Mouse (Mus musculus) midbrain, postnatal 0 days (tissue): ENCODE measurements around the gene Tecpr1. TPM values are rescaled to one million over a fixed set of nuclear protein-coding genes. Genes with fewer than 3 reads are reported as not detected.

Source experiments
- ATAC-seq: fragments of 200-750 bp; cut with Nextera tagmentation; 2 replicates; pipeline ENCODE4 v1.8.0; 2017; ENCODE audit warnings: moderate number of reproducible peaks, mild to moderate bottlenecking, moderate TSS enrichment, moderate library complexity; ENCODE audit not compliant: low FRiP score
- DNase-seq: peaks from one replicate; pipeline ENCODE4 v3.0.0-alpha.2; 2015; ENCODE audit warnings: low spot score
- H3K27ac ChIP-seq: fragments of 300-500 bp; sonication (generic); 2 replicates; pipeline ENCODE4 v1.5.1; 2014; ENCODE audit warnings: low read depth, mild to moderate bottlenecking, low read length, mixed read lengths
- H3K27me3 ChIP-seq: fragments of 300-500 bp; sonication (generic); 2 replicates; pipeline ENCODE4 v1.6.1; 2014; ENCODE audit warnings: low read length, control low read depth, mixed read lengths; ENCODE audit not compliant: insufficient read depth
- H3K36me3 ChIP-seq: fragments of 300-500 bp; sonication (generic); 2 replicates; pipeline ENCODE4 v1.6.1; 2014; ENCODE audit warnings: low read length, control low read depth, mixed read lengths; ENCODE audit not compliant: insufficient read depth
- H3K4me1 ChIP-seq: fragments of 300-500 bp; sonication (generic); 2 replicates; pipeline ENCODE4 v1.6.1; 2014; ENCODE audit warnings: mild to moderate bottlenecking, control low read depth, antibody characterized with exemption, low read length, mixed read lengths; ENCODE audit not compliant: insufficient read depth
- H3K4me2 ChIP-seq: fragments of 300-500 bp; sonication (generic); 2 replicates; pipeline ENCODE4 v1.6.1; 2014; ENCODE audit warnings: low read depth, mild to moderate bottlenecking, low read length, mixed read lengths; ENCODE audit not compliant: poor library complexity, severe bottlenecking
- H3K4me3 ChIP-seq: fragments of 300-500 bp; sonication (generic); 2 replicates; pipeline ENCODE4 v1.5.1; 2014; ENCODE audit warnings: low read depth, mild to moderate bottlenecking, low read length, moderate library complexity
- H3K9ac ChIP-seq: fragments of 300-500 bp; sonication (generic); replicated peaks from 2 replicates; pipeline ENCODE4 v1.6.1; 2014; ENCODE audit warnings: mild to moderate bottlenecking, low read length, moderate library complexity, mixed read lengths; ENCODE audit not compliant: poor library complexity, severe bottlenecking
- H3K9me3 ChIP-seq: fragments of 300-500 bp; sonication (generic); 2 replicates; pipeline ENCODE4 v1.6.1; 2016; ENCODE audit warnings: low read length, control low read depth
- CTCF ChIP-seq: IDR thresholded peaks from 2 replicates; pipeline ENCODE4 v1.5.1; 2016; ENCODE audit warnings: antibody characterized with exemption, mild to moderate bottlenecking
- WGBS: fragments of 180-500 bp; shearing (Covaris S2); extraction: QIAGEN DNeasy Blood & Tissue Kit; methylation state at CpG from one replicate; pipeline ENCODE4 v1.1.7; 2014; 5-methylcytosine and 5-hydroxymethylcytosine counted together
- polyA plus RNA-seq: library from polyadenylated mRNA; unstranded; fragments of >200 nt; fragmentation: Nextera tagmentation; extraction: Ambion mirVana; gene quantifications from 2 replicates; pipeline ENCODE4 v1.2.1, GENCODE M21; 2015
- total RNA-seq: library from RNA; depleted of rRNA; stranded (reverse); fragments of >200 nt; gene quantifications from 2 replicates; pipeline ENCODE4 v1.2.3, GENCODE M21; 2014

Gene Tecpr1
- total and polyA plus RNA-seq, 2 experiments from 2014 or later, result 37.3 to 65.4 TPM

DNA sequence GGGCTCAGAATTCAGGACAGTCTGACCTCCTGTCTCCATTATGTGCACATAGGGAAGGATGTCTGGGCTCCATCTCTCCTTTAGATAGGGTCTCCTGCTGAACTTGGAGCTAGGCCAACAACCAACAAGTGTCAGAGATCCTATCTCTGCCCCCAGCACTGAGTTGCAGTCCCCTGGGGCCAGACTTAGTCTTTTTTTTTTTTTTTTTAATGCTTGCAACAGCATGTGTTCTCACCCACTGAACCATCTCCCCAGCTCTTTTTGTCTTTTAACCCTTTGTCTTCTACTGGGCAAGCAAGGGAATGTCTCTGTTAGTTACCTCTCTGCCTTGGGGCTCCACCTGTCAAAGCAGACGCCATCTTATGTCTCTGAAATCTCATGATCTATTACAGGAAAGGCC is 15.6 kb upstream of the Tecpr1 start:
- Histone ChIP-seq H3K27me3 (no peaks in the 10 kb centered on the region), H3K4me3 (no peak overlapping the region), H3K4me2 (no peak overlapping the region), H3K4me1 (no peaks in the 10 kb centered on the region), H3K36me3 (no peaks in the 10 kb centered on the region), H3K9ac (no peak overlapping the region), H3K27ac (no peak overlapping the region), H3K9me3 (no peaks in the 10 kb centered on the region)
- DNase-seq (no peak), ATAC-seq (no peak)
- 82% methylated on average over 1 of the region's 1 CpGs for WGBS
- TF ChIP-seq CTCF, result no peak

DNA sequence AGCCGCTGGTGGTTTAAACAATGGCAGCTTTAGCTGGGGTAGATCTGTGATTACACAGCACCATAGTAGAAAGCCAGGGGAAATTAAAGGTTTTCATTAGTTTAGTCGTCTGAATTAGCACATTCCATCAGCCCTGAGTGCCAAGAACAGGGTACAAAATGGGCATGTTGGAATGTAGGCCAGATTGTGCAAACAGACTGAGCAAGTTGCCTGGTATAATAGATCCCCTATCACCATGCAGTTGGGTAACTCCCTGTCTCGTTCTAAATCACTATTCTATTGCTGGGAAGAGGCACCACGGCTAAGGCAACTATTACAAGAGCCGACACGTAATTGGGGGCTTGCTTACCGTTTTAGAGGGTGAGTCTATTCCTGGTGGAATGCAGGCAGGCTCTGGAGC is 11.3 kb upstream of the Tecpr1 start:
- Histone ChIP-seq H3K36me3 (no peaks in the 10 kb centered on the region), H3K27me3 (no peaks in the 10 kb centered on the region), H3K27ac (no peak overlapping the region), H3K9me3 (no peaks in the 10 kb centered on the region), H3K4me1 (no peaks in the 10 kb centered on the region), H3K4me2 (no peak overlapping the region), H3K4me3 (no peak overlapping the region), H3K9ac (no peak overlapping the region)
- ATAC-seq (no peak), DNase-seq (no peak)
- no peak for TF ChIP-seq CTCF
- WGBS, result 84% methylated on average over 7 of the region's 7 CpGs

- 85% methylated on average over 6 of the region's 6 CpGs for WGBS
- no peak for TF ChIP-seq CTCF
Observed at GRCm38 (mm10) chr5:144234222-144234621, 10.8 kb upstream of the Tecpr1 start.

GRCm38 (mm10) chr5:144232531-144232930 is 9.1 kb upstream of the Tecpr1 start:
- no peak overlapping the region for H3K4me2 ChIP-seq
- no peaks in the 10 kb centered on the region for H3K9me3 ChIP-seq
- no peak overlapping the region for H3K27ac ChIP-seq
- H3K4me1 ChIP-seq, result no peaks in the 10 kb centered on the region
- no peak for TF ChIP-seq CTCF
- H3K27me3 ChIP-seq, result no peaks in the 10 kb centered on the region
- no peak overlapping the region for H3K9ac ChIP-seq
- ATAC-seq, result no peak
- 86% methylated on average over 5 of the region's 5 CpGs for WGBS
- no peak for DNase-seq
- no peak overlapping the region for H3K4me3 ChIP-seq
- no peaks in the 10 kb centered on the region for H3K36me3 ChIP-seq

More at GRCm38 (mm10) chr5:144234222-144234621, 10.8 kb upstream of the Tecpr1 start:
- Histone ChIP-seq H3K36me3 (no peaks in the 10 kb centered on the region), H3K4me3 (no peak overlapping the region), H3K27me3 (no peaks in the 10 kb centered on the region), H3K4me2 (no peak overlapping the region), H3K4me1 (no peaks in the 10 kb centered on the region), H3K27ac (no peak overlapping the region), H3K9me3 (no peaks in the 10 kb centered on the region), H3K9ac (no peak overlapping the region)
- DNase-seq, result no peak
- ATAC-seq, result no peak

DNA sequence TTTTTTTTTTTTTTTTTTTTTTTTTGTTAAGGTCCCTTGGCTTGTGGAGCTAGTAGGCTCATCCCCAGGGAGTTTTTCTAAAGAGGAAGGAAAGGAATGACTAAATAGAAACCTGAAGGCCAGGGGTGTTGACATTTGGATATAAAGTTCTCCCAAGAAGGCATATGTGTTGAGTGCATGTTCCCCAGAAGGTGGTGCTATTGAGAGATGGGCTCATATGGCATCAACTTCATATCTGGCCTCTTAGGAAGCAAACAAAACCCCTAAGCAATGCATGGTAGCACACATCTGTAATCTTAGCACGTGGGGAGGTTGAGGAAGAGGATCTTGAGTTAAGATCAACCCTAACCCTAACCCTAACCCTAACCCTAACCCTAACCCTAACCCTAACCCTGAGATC is 8.0 kb upstream of the Tecpr1 start:
- Histone ChIP-seq H3K4me1 (no peaks in the 10 kb centered on the region), H3K36me3 (no peaks in the 10 kb centered on the region), H3K9ac (no peak overlapping the region), H3K27ac (no peak overlapping the region), H3K4me2 (no peak overlapping the region), H3K4me3 (no peak overlapping the region), H3K27me3 (no peaks in the 10 kb centered on the region), H3K9me3 (no peaks in the 10 kb centered on the region)
- TF ChIP-seq CTCF, result peak; percentile 52; the same call in 1 of the 2 replicates
- 78% methylated on average over 1 of the region's 1 CpGs for WGBS
- no peak for DNase-seq
- no peak for ATAC-seq

DNA sequence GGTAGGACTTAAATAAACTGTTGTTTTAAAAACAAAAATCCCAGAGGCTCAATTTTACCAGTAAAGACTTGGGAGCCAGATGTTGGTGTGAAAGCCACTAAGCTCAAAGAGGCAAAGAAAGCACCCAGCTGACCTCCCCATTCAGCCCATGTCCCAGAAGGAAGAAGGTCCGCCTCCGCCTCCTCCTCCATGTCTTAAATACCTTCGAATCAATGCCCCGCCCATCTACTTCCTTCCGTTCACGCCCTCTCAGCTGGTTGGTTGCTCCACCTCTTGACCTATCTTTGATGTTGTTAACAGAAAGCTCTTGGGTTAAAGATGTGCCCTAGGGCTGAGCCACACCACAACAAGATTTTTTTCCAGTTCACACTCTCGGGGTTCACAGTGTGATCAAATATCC is 6.8 kb upstream of the Tecpr1 start:
- DNase-seq (no peak), ATAC-seq (no peak)
- no peak overlapping the region for H3K9ac ChIP-seq
- no peak overlapping the region for H3K4me3 ChIP-seq
- H3K27ac ChIP-seq, result no peak overlapping the region
- H3K4me1 ChIP-seq, result no peaks in the 10 kb centered on the region
- H3K4me2 ChIP-seq, result no peak overlapping the region
- no peaks in the 10 kb centered on the region for H3K27me3 ChIP-seq
- no peaks in the 10 kb centered on the region for H3K36me3 ChIP-seq
- 91% methylated on average over 7 of the region's 7 CpGs for WGBS
- no peak for TF ChIP-seq CTCF
- H3K9me3 ChIP-seq, result no peaks in the 10 kb centered on the region
